Mouse (Mus musculus): ENCODE measurements around the gene Stat6.

The Stat6 gene

DNA sequence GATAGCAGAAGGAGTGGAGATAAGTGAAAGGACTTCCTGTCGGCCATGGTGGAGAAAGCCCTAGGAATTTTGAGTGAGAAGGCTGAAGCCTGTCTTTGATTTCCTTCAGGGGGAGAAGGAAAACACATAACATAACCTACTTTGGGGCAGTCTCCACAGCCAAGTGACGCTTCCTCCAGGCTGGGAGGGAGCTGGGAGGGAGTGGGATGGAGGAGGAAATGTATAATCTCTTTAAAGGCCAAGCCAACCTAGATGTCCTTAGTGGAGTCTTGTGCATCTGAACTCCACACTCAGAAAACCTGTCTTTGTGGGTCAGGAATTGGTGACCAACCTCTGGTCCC lies 27.8 kb upstream of the Stat6 start:
- DNase-seq (ENCODE audit: low read depth in 2 of 2, low spot score in 2 of 2): no peak

DNA sequence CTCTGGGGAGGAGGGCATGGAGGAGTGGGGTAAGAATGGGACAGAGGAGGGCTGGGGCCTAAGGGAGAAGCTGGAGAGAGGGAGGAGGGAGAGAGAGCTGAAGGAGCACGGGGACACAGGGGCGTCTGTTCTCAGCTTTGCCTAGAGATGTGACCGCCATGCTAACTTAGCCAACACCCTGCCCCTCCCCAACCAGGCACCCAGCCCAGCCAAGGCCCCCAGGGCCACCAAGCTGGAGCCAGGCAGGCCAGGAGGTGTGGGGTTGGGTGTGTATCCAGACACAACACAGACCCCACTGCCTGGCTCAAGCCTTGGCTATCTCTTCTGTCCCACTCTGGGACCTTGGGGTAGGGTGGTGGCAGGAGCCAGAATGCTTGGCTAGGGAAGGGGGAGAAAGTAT lies 27.2 kb upstream of the Stat6 start:
- no peak for DNase-seq (ENCODE audit: low read depth in 2 of 2, low spot score in 2 of 2)

DNA sequence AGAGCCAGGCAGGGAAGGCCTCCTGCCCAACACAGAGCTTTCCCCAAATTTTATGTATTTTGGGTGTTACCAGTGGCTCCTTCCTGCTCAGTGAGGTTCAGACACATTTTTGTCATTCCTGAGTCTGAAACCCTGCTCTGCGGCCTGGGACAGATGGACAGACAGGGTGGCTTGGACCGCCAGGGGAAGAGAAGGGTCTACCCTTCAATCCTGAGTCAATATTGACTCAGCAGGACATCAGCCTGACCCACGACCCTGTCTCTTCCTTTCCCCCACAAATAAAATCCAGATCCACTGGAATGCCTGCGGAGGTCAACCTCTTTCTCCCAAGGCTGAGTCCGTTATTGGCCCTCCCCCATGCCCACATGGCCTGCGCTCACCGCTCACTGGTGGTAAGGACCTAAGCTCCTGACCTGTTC lies 26.5 kb upstream of the Stat6 start:
- DNase-seq (ENCODE audit: low read depth in 2 of 2, low spot score in 2 of 2): no peak

DNA sequence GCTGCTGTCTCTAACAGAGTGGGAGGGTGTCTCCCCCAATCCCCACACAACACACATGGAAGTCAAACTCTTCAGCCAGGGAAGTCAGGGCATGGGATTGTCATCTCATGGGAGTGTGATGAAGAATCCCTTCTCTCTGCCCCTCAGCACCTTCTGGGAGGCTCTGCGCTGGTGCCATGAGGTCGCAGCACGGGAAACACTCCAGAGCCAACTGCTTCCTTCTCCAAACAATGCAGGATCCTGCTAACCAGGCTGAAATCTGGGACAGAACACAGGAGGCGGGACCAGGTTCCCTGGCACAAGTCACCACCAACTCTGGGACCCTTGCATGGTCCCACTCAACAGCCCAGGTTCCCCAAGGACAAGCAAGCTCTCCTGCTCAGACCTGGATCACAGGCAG lies 25.5 kb upstream of the Stat6 start:
- DNase-seq (ENCODE audit: low read depth in 2 of 2, low spot score in 2 of 2): no peak

DNA sequence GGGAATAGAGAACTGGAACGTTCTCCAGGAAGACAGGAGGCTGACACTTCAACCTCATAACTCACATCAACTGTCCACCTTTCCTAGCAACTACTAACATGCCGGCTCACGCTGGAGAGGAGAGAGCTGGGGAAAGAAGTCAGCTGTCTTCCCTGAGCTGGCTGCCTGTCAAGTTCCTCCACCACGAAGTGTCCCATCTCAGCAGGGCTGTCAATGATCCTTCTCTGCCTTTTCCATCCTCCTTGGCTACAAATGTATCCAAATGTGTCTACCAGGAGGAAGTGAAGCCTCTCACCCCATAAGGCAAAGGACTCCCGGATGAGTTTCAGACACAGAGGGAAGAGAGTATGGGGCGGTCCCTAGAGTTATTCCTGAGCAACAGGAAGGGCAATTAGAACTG lies 24.6 kb upstream of the Stat6 start:
- no peak for DNase-seq (ENCODE audit: low read depth in 2 of 2, low spot score in 2 of 2)

DNA sequence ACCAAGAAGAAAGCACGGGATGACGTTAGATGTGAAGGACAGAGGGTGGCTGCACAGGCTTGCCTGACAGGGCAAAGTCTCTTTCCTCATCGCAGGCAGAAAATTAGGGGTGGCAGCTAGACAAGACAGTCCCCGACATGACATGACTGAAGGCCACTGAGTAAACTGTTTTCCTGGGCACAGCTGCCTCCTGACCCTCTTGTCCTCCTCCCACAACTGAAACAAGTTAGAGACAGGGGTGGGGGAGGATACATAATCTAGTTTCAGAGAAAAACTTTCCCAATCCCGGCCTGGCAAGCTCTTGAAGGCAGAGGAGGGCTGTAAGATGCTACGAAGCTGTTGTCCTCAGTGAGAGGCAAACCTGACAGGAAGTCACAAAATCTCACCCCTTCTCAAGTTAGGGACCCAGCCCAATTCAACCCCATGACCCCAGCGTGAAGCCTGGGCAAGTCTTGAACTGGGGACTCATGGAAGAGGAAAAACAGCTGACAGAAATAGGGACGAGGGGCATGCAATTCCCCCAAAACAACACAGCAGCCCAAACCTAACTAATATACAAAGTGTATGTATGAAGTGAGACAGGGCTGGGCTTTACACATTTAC lies 23.6 kb upstream of the Stat6 start:
- DNase-seq (ENCODE audit: low read depth in 2 of 2, low spot score in 2 of 2): no peak

DNA sequence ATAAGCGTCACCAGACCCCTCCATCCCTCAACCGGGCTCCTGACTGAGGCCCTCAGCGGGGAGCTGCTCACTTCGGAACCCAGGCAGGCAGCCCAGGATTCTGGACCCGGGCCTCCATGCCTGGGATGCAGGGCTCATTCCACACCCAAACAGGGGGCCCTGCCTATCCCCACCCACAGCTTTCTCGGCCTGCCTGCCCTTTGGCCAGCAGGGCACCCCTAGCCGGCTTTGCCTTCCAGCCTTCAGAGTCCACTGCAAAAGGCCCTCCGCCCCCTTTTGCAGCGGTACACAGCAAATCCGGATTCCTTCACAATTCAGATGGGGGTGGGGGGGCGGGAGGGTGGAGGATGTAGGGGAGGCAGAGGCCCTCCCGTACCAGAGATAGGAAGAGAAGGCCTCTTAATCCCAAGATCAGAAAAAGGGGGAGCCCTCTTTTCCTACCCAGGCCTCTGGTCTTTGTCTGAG lies 22.8 kb upstream of the Stat6 start:
- DNase-seq (ENCODE audit: low read depth in 2 of 2, low spot score in 2 of 2): no peak

DNA sequence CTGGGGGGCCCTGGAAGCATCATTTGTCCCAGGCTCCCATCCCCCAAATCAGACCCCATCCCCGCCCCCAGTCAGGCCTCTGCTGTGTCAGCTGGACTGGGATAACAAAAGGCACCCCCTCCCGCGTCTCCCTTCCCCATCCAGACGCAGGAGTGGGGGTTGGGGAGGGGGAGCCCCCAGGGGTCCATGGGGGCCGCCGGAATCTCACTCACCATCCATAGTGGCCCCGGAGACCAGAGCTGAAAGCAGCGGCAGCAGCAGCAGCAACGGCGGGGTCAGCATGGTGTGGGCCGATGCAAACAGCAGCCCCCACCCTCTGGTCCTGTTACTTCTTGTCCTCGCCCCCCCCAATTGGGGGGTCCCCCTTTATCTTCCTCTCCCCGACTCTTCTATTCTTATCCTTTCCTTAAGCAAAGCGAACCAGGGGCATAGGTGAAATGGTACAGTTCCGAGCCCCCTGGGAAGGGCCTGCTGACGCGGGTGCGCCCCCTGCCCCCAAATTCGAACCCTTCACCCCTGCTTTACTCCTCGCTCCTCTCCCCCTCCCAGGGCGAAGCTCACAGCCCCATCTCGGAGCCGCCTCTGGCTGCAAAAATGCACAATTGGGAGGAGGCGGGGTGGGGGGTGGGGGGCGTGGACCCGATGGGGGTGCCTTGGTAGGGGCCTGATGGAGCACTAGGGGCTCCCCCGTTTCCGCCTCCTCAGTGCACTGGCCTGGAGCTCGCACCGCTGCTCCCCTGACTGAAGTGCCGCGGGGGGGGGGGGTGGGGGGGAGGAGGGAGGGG lies 22.2 kb upstream of the Stat6 start, which contains the start of gene Lrp1:
Lrp1 (minus strand) TSS at position 743 of the 785 bp plus-strand sequence.
- no peak for DNase-seq (ENCODE audit: low read depth in 2 of 2, low spot score in 2 of 2)

DNA sequence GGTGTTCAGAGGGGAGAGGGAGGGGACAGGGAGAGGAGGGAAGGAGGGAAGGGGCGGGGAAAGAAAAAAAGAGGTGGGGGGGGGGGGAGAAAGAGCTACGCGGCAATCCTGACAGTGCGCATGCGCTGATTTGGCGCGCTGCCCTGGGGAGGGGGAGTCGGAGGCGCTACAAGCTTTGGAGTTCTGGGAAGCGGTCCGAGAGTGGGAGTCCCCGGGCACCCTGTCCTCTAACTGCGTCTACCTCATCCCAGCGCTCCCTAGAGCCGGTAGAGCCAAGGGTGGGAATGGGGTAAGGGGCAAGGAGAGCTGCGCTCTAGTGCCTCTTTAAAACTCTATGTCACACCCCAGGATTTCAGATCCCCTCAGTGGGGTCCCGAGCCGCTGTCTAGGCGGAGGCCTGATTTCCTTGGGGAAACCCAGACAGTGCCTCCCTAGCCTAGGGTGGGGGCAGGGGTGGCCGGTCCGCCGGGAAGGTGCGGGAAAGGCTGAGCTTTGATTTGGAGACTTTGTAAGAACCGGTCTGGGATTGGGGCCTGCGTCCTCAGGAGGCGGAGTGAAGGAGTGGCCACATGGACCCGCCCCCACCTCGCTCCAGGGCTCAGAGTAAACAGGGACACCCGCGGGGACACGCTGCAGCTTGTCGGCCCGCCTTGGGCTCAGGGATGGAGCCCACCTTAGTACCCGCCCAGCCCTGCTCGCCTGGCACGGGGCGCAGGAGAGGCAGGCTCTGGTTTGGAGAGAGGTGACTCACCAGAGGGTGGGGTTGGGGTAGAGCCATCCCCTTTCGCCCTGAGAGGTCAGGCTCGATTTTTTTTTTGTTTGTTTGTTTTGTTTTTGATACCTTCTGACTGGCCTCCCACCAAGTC lies 21.4 kb upstream of the Stat6 start:
- DNase-seq (ENCODE audit: low read depth in 2 of 2, low spot score in 2 of 2): peak; percentile 9 to 15

DNA sequence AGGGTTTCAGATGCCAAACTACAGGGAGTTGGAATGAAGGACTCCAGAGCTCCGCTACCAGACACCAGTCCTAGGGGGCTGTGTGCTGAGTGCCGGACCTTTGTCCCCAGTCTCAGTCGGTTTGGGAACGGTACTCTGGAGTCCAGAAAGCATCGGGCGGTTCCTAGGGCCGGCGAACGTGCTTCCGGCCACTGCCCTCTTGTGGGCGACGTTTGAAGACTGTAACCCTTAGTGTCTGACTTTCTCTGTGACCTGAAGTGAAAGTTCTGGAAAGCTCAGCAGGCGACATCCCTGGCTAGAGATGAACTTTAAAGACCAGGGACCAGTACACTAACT lies 20.8 kb upstream of the Stat6 start:
- DNase-seq (ENCODE audit: low read depth in 2 of 2, low spot score in 2 of 2): no peak

DNA sequence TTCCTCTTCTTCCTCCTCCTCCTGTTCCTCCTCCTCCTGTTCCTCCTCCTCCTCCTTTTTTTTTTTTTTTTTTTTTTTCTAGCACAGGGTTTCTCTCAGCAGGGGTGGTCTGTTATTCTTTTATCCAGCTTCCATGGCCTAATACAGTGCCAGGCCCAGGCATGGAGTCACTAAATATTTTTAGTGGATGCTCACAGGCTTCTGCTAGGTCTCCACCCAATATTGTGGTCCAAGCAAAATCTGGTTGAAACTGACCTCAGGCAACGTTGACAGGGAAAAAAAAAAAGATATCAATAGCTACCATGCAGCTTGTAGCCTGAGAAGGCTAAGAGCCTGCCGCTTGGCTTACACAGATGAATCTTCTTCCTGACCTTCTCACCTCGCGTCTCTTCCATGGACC lies 20.1 kb upstream of the Stat6 start:
- no peak for DNase-seq (ENCODE audit: low read depth in 2 of 2, low spot score in 2 of 2)

DNA sequence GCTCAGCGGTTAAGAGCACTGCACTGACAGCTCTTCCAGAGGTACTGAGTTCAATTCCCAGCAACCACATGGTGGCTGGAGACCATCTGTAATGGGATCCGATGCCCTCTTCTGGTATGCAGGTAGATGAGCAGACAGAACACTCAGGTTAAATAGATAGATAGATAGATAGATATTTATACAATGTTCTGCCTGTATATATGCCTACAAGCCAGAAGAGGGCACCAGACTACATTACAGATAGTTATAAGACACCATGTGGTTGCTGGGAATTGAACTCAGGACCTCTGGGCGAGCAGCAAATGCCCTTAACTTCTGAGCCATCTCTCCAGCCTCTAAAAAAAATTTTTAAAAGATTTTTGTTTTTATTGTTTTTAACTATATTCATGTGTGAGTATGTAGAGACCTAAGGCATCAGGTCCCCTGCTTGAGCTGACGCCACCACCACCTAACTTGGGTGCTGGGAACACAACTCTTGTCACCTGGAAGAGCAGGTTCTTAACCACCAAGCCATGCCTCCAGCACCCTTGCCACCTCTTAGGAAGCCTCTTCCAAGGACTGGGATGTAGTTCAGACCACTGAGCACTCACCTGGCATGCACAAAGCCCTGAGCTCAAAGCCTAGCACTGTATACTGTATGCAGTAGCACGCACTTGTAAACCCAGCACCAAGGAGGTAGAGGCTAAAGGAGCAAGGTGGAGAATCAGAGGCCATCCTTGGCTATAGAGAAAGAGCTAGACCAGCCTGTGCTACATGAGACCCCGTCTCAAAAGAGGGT lies 19.2 kb upstream of the Stat6 start:
- no peak for DNase-seq (ENCODE audit: low read depth in 2 of 2, low spot score in 2 of 2)

DNA sequence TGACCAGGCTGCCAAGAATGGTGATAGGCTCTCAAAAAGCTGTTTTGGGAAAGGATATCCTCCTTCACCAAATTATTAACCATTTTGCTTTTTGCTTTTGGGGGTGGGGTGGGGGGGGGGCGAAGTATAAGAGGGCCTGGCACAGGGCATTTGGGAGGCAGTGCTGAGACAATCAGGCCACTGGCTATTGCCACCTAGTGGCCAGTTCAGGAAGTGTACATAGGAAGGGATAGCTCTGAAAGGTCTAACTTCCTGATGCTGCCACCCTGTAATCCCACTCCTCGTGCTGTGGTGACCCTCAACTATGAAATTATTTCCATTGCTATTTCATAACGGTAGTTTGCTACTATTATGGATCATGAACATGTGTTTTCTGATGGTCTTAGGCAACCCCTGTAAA lies 16.4 kb upstream of the Stat6 start:
- DNase-seq (ENCODE audit: low read depth in 2 of 2, low spot score in 2 of 2): peak in 1 of 2 experiments; percentile 33

DNA sequence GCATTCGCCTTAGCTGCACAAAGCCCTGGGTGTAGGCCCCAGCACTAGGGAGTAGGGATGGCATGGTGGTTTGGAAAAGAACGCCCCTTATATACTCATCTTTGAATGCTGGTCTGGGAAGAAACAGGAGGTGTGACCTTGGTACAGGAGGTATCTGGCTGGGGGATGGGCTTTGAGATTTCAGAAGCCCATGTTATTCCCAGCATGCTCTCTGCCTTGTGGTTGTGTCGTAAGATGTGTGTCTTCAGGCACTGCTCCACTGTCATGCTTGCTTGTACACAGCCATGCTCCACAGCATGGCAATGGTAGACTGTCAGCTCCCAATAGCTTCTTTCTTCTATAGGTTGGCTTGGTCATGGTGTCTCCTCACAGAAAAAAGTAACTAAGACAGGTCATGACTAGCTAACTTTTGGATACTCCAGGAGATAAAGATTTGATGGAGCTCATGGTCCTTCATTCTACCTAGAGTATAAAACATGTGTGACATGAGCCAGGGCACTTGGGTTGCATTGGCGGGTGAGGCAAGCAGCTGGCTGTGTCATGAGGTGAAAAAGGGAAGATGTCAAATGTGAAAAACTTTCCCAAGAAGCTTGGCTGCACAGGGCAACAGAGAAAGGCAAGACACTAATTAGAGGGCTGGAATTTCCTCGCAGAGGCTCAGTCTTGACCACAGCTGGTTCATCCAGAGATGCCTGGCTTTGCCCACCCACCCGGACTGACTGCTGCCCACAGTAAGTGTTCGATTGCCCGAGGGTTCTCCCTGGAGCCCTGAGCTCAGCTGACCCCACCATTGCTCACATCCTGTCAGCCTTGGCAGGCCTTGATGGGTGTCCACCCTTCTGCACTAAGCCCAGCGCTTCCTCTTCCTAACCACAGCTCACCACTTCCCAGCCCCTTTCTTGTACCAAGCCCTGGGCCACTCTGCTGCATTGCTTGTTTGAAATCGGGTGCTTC lies 11.2 kb upstream of the Stat6 start:
- DNase-seq (ENCODE audit: low read depth in 2 of 2, low spot score in 2 of 2): no peak

DNA sequence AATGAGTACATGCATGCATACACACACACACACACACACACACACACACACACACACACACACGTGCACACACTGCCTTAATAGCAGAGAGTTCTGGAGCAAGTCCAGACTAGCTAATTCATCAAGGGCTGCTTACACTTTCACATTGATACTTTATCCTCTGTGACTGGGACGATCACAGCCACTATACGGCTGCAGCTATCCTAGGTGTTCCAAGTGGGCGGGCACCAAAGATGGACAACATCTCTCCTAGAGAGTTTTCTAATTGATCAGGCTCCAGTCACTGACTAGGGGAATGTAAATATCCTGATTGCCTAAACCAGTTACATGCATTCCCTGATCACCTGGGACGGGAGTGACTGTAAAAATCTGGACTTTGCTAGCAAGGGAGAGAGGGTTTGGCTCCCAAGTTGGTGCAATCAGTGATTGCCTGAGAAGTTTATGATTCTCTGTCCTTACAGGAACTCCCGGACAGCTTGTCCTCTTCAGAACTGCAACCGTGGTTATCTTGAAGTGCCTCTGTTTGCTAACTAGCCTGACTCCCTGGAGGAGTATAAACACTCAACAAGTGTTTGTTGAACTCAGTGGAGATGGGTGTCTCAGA lies 10.0 kb upstream of the Stat6 start:
- no peak for DNase-seq (ENCODE audit: low read depth in 2 of 2, low spot score in 2 of 2)

DNA sequence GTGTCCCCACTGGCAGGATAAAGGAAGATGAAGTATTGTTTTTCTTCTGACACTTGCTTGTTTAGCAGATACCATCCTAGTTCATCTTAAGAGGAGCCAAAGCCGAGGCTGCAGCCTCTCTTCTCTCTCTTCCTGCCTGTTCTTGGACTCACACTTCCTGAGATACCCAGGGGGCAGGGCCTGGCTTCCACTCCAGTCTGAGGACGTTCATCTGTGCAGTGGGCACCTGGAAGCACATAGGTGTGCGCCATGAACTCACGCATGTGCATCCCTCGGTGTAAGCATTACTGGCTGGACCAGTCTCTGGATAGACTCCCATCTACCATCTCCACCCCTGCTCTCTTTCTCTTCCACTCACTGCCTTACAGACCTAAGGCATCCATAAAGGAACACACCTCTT lies 2.4 kb upstream of the Stat6 start:
- DNase-seq (ENCODE audit: low read depth in 2 of 2, low spot score in 2 of 2): no peak

DNA sequence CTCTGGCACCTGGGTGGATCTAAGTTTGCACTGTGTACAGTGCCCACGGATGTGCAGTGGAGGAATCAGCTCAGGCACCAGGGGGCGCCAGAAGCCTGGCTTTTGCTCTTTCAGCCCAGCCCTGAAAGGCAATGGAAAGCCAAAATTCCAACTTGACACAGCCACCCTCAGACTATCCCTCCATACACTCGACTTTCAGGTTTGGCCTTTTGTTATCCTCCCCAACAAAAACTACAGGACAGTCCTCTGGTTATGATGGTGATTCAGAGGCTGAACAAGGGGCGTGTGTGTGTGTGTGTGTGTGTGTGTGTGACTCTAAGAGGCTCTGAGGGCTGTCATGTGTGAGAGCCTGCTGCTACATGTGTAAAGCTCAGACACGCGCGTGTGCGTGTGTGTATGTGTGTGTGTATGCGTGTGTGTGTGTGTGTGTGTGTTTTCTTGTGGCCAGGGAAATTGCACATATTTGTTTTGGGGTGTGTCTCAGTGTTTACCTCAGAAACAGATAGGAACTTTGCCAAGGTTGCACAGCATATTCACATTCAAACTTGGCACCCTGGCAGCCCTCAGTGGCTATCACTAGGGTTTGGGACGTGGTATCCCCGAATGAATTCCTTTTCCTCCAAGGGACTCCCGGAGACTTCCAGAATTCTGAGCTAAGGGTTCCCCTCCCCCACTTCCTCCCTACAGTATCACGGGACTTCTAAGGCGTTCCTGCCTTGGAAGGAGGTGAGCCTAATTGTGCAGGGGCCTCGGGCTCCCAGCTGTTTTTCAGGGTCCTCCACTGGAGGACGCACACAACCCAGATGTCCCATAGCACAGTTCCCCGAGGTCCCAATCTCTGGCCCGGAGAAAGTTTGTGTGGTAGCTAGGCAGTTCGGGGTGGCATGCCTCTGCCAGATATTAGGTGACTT lies 670 bp upstream of the Stat6 start:
- DNase-seq (ENCODE audit: low read depth in 2 of 2, low spot score in 2 of 2): peak; percentile 81 to 87

DNA sequence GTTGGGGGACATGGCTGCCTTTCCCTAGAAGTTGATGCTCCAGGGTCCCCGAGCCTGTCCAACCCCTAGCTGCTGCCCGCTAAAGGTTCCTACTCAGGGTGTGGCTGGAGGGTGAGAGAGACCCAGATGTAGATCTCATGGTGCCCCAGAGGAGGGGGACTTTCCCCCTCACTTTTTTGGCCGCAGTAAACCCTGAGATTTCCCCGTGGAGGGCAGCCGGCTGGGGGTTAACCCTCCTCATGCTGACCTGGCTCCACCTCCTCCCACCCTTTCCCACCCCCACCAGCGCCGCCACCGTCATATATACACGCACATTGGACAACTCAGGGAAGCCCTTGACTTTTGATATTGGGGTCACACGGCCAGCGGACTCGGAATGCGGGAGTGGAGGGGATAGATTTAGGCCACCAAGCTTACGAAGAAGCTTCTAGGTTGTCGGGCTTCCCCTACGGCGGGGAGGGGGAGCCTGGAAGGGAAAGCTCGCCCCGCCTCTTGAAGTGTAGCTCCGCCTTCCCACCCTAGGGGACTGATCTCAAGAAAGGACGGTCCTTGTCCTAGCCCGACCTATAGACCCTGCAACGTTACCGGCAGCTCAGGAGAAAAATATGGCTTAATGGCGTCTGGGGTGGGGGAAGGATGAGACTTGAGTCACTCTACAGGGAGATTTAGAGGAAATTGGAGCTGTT lies 910 bp downstream of the Stat6 start:
- DNase-seq (ENCODE audit: low read depth in 2 of 2, low spot score in 2 of 2): peak; percentile 54 to 74
